Mouse (Mus musculus): Measurements from ENCODE around the gene S100a3.

- TF ChIP-seq CTCF (IDR thresholded peaks at IDR 0.05; ENCODE audit: low read depth, low read length) (no peak), EP300 (IDR thresholded peaks at IDR 0.05; ENCODE audit: insufficient read depth, low read depth, low read length) (no peak)
Measured at GRCm38 (mm10) chr3:90629298-90629697, 68.9 kb downstream of the S100a3 start.

Measured in ES-Bruce4 (cell line).